Mouse (Mus musculus): ENCODE results near the gene Tmco2. TPM values are rescaled to one million over a fixed set of nuclear protein-coding genes. Genes with fewer than 3 reads are reported as not detected.
"Not testable (repeated sequence)": the region's sequence is repeated elsewhere in the genome, so short reads cannot be mapped to it uniquely, and the experiment has no call there.

The Tmco2 gene
- not detected for total RNA-seq (2022)

- no peak for DNase-seq
Measured at GRCm38 (mm10) chr4:121109126-121109525, at the start of gene Tmco2. Gene Tmco2 (minus strand): TSS chr4:121109226.

- DNase-seq, result no peak
Measured at GRCm38 (mm10) chr4:121103304-121103703, 5.7 kb downstream of the Tmco2 start.

GRCm38 (mm10) chr4:121097650-121098378 is 11.2 kb downstream of the Tmco2 start, which contains the start of gene Zmpste24:
Gene Zmpste24 (minus strand): TSS chr4:121098241.
- DNase-seq, result peak; percentile 59

DNA sequence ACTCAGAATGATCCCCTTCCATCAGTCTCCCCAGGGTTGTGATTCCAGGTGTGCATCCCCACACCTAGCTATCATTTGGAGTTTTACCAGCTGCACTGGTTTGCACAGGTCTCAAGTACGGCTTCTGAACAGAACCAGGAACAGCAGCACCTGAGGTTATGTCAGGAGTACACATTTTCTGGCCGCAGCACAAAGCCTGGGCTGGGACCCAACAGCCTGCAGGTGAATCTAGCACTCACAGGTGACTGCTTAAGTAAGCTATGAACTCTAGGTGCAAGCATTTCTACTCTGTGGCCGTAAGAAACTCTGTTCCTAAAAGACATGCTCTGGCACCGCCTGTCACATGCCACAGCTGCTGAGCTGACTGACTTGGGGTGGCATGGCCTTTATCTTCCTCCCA is 18.8 kb downstream of the Tmco2 start:
- no peak for DNase-seq

- DNase-seq, result no peak
Measured at GRCm38 (mm10) chr4:121088696-121089095, 20.3 kb downstream of the Tmco2 start.

- no peak for DNase-seq
Measured at GRCm38 (mm10) chr4:121084506-121084905, 24.5 kb downstream of the Tmco2 start.

DNA sequence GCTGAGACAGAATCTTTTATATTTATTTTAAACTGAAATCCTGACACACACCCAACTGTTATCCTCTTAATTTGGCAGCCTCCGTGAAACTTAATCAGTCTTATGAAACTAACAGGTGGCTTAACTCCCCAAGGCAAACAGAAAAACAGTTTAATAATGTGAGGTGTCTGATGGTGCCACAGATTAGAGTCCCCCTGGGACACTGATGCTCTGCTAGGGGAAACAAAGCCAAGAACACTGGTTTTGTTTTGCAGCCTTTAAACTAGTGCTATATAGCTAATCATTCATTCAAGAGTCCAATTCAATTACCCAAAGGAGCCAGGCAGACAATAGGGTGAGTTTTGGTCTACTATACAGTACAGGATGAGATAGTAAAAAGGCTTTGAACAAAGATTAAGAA is 28.6 kb downstream of the Tmco2 start:
- DNase-seq, result no peak

DNA sequence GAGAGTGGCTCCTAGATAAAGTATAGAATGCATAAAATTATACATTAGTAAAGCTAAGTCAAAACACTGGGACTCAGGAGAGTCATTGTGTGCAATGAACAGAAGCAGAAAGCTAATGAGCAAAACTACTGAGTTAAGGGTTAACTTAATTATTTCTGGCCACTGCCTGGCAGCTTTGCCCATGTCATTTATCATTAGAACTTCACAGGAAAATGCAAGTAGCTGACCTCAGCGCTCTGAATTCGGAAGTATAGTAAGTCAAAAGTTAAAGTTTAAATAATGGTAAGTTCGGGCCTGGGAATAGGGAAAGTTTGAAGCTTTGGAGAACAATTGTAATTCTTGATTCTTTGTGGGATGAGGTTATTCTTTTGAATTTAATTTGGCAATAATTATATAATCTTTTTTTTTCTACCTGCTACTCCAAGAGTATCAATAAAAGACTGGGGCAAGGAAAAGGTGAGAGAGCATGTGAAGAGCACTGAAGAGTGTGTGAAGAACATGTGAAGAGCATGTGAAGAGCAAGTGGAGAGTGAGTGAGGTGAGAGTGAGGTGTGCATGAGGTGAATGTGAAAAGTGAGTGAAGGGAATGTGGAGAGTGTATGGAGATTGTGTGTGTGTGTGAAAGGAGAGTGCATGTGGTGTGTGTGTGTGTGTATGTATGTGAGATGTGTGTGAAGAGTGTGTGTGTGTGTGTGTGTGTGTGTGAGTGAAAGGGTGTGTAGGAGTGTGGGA is 30.9 kb downstream of the Tmco2 start:
- DNase-seq, result no peak

DNA sequence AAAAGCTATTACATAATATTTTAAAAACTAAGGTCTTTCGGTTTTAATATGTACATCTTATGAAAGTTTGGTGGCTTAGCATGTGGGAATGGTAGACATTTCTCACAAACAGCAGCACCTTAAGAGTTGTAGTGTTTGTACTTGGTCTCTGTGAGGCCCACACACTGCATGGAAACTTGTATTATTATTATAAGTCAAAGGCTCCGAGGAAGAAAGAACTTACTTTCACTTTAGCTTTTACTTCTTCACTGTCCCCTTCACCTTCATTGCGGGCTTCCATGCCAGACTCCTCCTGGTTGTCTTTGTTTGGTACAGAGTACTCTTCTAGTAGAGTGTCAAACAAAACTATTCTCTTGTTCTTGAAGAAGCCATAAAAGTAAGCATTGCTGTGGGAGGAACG is 34.8 kb downstream of the Tmco2 start:
- DNase-seq, result no peak

DNA sequence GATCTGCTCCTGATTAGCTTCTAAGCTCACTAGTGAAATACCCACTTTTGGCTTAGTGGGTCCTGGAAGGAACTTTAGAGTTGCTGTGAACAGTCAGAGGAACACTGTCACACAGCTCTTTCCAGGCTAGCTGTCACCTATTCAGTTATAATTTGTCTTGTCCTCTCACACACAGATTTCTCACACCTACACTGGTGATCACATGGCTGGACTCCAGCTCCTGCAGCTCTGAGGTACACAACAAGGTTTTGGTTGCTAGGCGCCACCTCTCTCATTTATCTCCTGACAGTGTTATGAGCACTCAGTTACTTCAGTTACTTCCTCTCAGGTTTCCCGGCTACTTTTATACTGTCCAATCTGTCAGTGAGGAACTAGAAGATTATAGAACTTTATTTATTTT is 43.7 kb downstream of the Tmco2 start:
- no peak for DNase-seq

DNA sequence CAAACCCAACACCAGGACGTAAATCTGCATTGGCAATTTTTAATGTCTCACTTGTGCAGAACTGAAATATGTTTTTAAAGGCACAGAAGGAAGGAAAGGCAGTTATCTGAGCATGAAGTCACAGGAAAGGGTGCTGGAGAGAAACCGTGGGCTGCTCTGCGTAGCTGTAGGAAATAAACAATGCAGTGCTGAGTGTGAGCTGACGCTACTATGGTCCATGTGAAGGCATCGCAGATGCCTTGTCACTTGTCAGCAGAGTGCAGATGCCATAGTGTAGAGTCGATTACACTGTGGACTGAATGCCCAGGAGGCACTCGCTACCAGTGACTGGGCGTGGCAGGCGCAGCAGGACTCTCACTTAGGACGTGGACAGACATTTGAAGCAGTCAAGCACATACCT is 49.8 kb downstream of the Tmco2 start:
- not testable (repeated sequence) for DNase-seq

DNA sequence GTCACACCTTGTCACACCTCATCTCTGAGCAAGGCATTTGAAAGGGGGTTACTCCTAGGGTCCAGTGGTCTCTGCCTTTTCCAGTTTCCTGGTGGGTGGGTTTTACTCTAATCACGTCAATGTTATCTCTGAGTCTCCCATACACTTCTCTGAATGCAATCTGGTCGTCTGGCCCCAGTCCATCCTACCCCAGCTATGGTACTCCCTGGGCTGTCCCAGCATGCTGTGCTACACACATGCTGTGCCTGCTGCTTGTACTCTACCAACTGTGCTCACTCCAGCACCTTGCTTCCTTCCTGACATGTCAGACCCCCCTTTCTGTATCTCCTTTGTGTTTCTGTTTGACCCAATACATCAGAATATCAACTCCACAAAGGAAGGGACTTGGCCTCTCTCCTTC is 52.0 kb downstream of the Tmco2 start:
- no peak for DNase-seq

GRCm38 (mm10) chr4:121056342-121056741 is 52.7 kb downstream of the Tmco2 start:
- no peak for DNase-seq

Other genes with a start within 250 kb of the Tmco2 start
- 10 to 100 TPM in 2 of 4 experiments, 1 to 10 TPM in 2; 7.9 to 13.4 (median 10.7) TPM for gene Exo5, start 184.2 kb downstream of the Tmco2 start, total RNA-seq (2022)
- gene Zfp69, start 157.5 kb downstream of the Tmco2 start, total RNA-seq (2022), result 1 to 10 TPM; 1.5 to 3.4 (median 2.9) TPM
- 10 to 100 TPM; 36.5 to 42.7 (median 40.3) TPM for gene Smap2, start 92.0 kb downstream of the Tmco2 start, total RNA-seq (2022)
- gene Col9a2, start 69.8 kb downstream of the Tmco2 start, total RNA-seq (2022), result under 1 TPM; 0.40 to 0.78 (median 0.57) TPM
- 10 to 100 TPM; 54.8 to 69.9 (median 57.0) TPM for gene Zmpste24, start 11.0 kb downstream of the Tmco2 start, total RNA-seq (2022)
- gene Rlf, start 105.9 kb upstream of the Tmco2 start, total RNA-seq (2022), result 10 to 100 TPM; 13.5 to 21.6 (median 17.0) TPM
- gene Gm12888, start 215.7 kb upstream of the Tmco2 start, total RNA-seq (2022), result not detected